Mouse (Mus musculus): Measurements from ENCODE around the gene Uxs1. TPM values are rescaled to one million over a fixed set of nuclear protein-coding genes. Genes with fewer than 3 reads are reported as not detected.

Gene Uxs1
- polyA plus RNA-seq, 1 experiment from 2014 or later: 11.1 TPM

DNA sequence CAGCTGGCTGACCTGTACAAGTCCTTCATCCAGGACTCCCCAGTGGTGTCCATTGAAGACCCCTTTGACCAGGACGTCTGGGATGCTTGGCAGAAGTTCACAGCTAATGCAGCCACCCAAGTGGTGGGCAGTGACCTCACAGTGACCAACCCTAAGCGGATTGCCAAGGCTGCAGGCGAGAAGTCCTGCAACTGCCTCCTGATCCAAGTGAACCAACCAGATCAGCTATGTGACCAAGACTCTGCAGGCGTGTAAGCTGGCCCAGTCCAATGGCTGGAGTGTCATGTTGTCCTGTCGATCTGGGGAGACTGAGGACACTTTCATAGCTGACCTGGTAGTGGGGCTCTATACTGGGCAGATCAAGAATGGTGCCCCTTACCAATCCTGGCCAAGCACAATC, 40.9 kb downstream of the Uxs1 start:
- no peak overlapping the region for H3K4me3 ChIP-seq
- H3K9me3 ChIP-seq (replicated peaks): no peaks in the 10 kb centered on the region
- peaks cover 38% of the 10 kb centered on the region for H3K36me3 ChIP-seq
- H3K4me2 ChIP-seq: no peak overlapping the region
- H3K27me3 ChIP-seq (replicated peaks): no peaks in the 10 kb centered on the region
- H3K4me1 ChIP-seq: no peaks in the 10 kb centered on the region
- no peak for ATAC-seq
- WGBS (ENCODE audit: insufficient replicate concordance): 72% methylated on average over 5 of the region's 5 CpGs
- no peak overlapping the region for H3K9ac ChIP-seq
- H3K27ac ChIP-seq: no peak overlapping the region

DNA sequence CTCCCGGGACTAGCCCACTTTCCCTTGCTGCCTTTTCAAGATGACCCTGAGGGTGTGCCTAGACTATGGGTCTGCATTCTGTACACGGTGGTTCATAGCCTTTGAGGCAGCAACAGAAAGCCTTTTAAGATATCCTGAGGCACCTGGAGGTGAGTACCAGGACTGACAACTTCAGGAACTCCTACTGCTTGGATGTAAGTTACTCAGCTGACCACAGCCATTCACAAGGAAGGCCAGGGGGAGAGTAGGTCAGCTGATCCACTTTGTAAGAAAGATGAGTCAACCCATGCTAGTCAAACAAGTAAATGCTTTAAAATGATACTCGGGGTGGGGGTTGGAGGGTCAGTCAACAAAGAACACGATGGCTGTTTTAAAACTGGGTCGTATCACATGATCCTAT, 42.3 kb downstream of the Uxs1 start:
- Histone ChIP-seq H3K36me3 (peaks cover 30% of the 10 kb centered on the region), H3K4me2 (no peak overlapping the region), H3K27me3 (replicated peaks) (no peaks in the 10 kb centered on the region), H3K27ac (no peak overlapping the region), H3K4me1 (no peaks in the 10 kb centered on the region), H3K9me3 (replicated peaks) (no peaks in the 10 kb centered on the region), H3K4me3 (no peak overlapping the region), H3K9ac (no peak overlapping the region)
- 83% methylated on average over 5 of the region's 5 CpGs for whole genome bisulfite sequencing (ENCODE audit: insufficient replicate concordance)
- no peak for ATAC-seq

DNA sequence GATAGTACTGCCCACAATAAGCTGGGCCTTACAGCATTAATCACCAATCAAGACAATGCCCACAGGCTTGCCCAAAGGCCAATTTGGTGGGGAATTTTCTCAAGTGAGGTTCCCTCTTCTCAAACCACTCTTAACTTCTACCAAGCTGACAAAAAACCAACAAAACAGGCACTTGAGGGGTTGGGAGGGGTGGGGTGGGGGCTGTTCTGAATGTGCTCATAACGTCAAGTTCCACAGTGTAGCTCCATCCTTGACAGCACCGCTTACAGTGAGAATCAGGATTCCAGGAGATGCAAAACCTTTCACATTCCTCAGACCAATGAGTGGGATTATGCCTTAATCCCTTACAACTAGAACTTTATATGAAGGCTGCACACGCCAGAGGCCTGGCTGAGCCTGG, 44.4 kb downstream of the Uxs1 start:
- Histone ChIP-seq H3K9ac (no peak overlapping the region), H3K4me1 (no peaks in the 10 kb centered on the region), H3K4me2 (no peak overlapping the region), H3K27ac (no peak overlapping the region), H3K36me3 (peaks cover 37% of the 10 kb centered on the region), H3K4me3 (no peak overlapping the region), H3K27me3 (replicated peaks) (no peaks in the 10 kb centered on the region), H3K9me3 (replicated peaks) (no peaks in the 10 kb centered on the region)
- 82% methylated on average over 3 of the region's 3 CpGs for WGBS (ENCODE audit: insufficient replicate concordance)
- no peak for ATAC-seq

DNA sequence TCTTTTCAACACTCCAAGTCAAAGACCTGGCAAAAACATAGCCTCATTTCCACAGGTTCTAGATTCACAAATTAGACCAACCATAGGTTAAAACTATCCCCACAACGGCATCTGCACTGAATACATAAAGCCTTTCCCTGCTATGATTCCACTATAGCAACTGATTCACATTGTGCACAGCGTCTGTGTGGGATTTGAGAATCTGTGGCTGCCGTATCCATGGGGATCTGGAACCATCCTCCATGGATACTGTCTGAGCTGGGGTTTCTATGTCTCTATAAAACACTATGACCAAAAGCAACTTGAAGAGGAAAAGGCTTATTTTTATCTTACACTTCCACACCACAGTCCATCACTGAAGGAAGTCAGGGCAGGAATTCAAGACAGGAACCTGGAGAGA, 44.9 kb downstream of the Uxs1 start:
- no peaks in the 10 kb centered on the region for H3K4me1 ChIP-seq
- H3K4me2 ChIP-seq: no peak overlapping the region
- peaks cover 37% of the 10 kb centered on the region for H3K36me3 ChIP-seq
- H3K4me3 ChIP-seq: no peak overlapping the region
- no peak overlapping the region for H3K9ac ChIP-seq
- no peaks in the 10 kb centered on the region for H3K27me3 ChIP-seq (replicated peaks)
- no peak for ATAC-seq
- H3K9me3 ChIP-seq (replicated peaks): no peaks in the 10 kb centered on the region
- WGBS (ENCODE audit: insufficient replicate concordance): 80% methylated on average over 3 of the region's 3 CpGs
- H3K27ac ChIP-seq: no peak overlapping the region

DNA sequence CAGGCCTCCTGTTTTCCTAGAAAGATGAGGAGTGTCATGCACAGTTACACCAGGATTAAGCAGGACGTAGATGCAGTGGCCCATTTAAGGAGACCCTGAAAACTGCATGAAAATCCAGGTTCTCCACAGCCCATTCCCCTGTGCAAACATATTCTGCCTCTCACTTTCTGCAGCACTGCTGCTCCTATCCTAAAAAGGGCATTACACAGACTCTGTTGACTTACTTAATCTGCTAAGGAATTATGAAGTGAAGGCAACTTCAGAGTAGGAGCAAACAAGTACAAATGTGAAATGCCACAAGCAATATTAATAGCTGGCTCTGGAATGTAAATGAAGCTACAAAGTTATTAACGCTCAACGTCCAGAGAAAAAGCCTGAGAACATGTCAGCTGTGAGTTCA, 45.9 kb downstream of the Uxs1 start:
- Histone ChIP-seq H3K9ac (no peak overlapping the region), H3K27me3 (replicated peaks) (no peaks in the 10 kb centered on the region), H3K4me1 (no peaks in the 10 kb centered on the region), H3K9me3 (replicated peaks) (no peaks in the 10 kb centered on the region), H3K36me3 (peaks cover 36% of the 10 kb centered on the region), H3K4me3 (no peak overlapping the region), H3K4me2 (no peak overlapping the region), H3K27ac (no peak overlapping the region)
- 86% methylated on average over 3 of the region's 3 CpGs for WGBS (ENCODE audit: insufficient replicate concordance)
- no peak for ATAC-seq

DNA sequence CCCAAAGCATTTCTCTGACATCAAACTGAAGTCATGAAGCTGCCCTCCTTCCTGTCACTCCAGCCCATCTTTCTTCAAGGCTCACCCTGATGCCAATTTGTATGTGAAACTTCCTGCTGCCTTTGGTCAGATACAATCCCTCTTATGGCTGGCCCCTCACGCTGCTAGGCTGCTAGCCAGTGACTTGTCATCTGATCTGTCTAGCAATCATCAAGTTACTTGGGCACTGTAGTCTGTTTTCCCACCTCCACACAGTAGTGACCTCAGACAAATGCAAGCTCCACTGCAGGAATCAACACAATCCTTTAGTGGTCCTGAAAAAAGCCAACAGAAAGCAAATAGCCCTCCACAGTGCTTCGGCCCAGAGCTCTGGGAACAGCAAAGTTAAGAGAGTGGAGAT, 46.4 kb downstream of the Uxs1 start:
- Histone ChIP-seq H3K4me1 (no peaks in the 10 kb centered on the region), H3K27ac (no peak overlapping the region), H3K4me2 (no peak overlapping the region), H3K9ac (no peak overlapping the region), H3K36me3 (peaks cover 36% of the 10 kb centered on the region), H3K4me3 (no peak overlapping the region), H3K27me3 (replicated peaks) (no peaks in the 10 kb centered on the region), H3K9me3 (replicated peaks) (no peaks in the 10 kb centered on the region)
- no peak for ATAC-seq
- WGBS (ENCODE audit: insufficient replicate concordance): 72% methylated on average over 2 of the region's 2 CpGs

DNA sequence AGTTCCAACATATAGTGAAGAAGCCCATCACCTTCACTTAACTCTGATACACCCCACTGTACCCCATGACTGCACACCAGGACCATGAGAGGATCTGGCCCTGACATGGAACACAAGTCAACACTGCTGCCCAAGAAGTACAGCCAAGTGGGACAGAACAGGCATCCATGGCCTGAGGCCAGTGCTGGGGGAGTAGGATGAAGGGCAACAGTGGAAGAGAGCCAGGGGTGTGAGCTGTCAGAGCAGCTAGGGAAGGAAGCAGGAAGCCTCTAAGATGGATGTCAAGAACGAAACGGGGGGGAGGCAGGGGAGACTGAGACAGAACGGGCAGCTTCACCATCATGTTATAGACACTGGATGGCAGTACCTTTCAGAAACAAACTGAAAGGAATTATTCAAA, 51.5 kb downstream of the Uxs1 start:
- Histone ChIP-seq H3K27ac (no peak overlapping the region), H3K9me3 (replicated peaks) (no peaks in the 10 kb centered on the region), H3K36me3 (peaks cover 67% of the 10 kb centered on the region), H3K9ac (no peak overlapping the region), H3K4me2 (no peak overlapping the region), H3K4me1 (no peaks in the 10 kb centered on the region), H3K27me3 (replicated peaks) (no peaks in the 10 kb centered on the region), H3K4me3 (no peak overlapping the region)
- 87% methylated on average over 3 of the region's 3 CpGs for WGBS (ENCODE audit: insufficient replicate concordance)
- no peak for ATAC-seq

DNA sequence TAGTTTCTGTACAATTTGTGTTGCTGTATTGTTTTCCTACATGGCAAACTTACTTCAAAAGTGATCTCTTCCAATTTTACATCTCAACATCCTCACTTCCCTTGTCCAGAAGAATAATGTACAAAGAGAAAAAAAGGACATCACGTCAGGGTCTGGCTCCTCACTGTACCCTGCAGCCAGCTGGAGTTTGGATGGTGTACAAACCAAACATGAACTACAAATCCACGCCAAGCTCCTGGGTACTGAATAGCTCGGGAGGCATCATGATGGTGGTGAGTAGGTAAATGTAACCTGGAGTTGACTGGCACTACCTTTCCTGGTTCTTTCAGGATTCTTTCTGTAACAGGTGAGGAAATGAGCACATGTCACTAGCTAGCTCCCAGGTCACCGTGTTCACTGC, 53.5 kb downstream of the Uxs1 start:
- no peak overlapping the region for H3K4me2 ChIP-seq
- ATAC-seq: no peak
- H3K27ac ChIP-seq: no peak overlapping the region
- no peaks in the 10 kb centered on the region for H3K4me1 ChIP-seq
- peaks cover 76% of the 10 kb centered on the region for H3K36me3 ChIP-seq
- H3K9ac ChIP-seq: no peak overlapping the region
- H3K27me3 ChIP-seq (replicated peaks): no peaks in the 10 kb centered on the region
- H3K9me3 ChIP-seq (replicated peaks): no peaks in the 10 kb centered on the region
- WGBS (ENCODE audit: insufficient replicate concordance): 81% methylated on average over 4 of the region's 4 CpGs
- no peak overlapping the region for H3K4me3 ChIP-seq

DNA sequence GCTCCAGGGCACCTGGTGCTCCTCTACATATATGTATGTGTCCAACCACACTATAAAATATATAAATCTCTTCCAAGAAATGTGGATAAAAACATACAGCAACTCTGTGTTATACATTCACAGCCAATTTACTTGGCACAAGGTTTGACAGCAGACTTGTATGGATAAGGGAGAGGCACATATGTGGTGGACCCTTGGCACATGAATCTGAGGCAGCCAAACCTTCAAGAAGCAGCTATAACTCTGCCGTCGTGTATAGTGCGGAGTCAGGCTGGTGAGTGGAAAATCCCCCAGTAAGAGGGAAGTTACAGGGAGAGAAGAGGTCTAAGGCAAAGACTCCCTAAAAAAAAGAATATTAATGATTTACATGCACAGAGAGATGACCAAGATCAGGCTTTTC, 54.9 kb downstream of the Uxs1 start:
- Histone ChIP-seq H3K4me3 (no peak overlapping the region), H3K36me3 (peaks cover 76% of the 10 kb centered on the region), H3K9me3 (replicated peaks) (no peaks in the 10 kb centered on the region), H3K27ac (no peak overlapping the region), H3K9ac (no peak overlapping the region), H3K4me2 (no peak overlapping the region), H3K4me1 (no peaks in the 10 kb centered on the region), H3K27me3 (replicated peaks) (no peaks in the 10 kb centered on the region)
- 88% methylated on average over 3 of the region's 3 CpGs for WGBS (ENCODE audit: insufficient replicate concordance)
- no peak for ATAC-seq

DNA sequence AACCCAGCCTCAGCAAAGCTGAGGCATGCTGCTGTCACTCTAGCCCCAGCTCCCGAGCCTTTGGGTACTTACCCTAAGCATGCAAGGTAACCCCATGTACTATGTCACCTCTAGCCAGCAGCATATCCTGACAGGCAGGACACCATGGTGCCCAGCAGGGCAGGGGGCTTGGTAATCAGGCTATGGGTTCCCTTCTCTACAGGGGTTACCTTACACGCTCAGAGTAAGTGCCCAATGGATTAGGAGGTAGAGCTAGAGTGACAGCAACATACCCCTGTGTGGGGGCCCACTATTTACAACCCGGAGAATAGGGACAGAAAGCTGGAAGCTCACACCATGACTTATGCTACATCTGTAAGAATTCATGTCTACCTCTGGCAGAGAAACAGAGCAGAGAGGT, 57.6 kb downstream of the Uxs1 start:
- H3K9ac ChIP-seq: no peak overlapping the region
- H3K27me3 ChIP-seq (replicated peaks): no peaks in the 10 kb centered on the region
- WGBS (ENCODE audit: insufficient replicate concordance): 80% methylated on average over 3 of the region's 3 CpGs
- H3K27ac ChIP-seq: no peak overlapping the region
- H3K4me2 ChIP-seq: no peak overlapping the region
- H3K36me3 ChIP-seq: peaks cover 73% of the 10 kb centered on the region
- no peak overlapping the region for H3K4me3 ChIP-seq
- no peaks in the 10 kb centered on the region for H3K4me1 ChIP-seq
- no peak for ATAC-seq
- no peaks in the 10 kb centered on the region for H3K9me3 ChIP-seq (replicated peaks)

DNA sequence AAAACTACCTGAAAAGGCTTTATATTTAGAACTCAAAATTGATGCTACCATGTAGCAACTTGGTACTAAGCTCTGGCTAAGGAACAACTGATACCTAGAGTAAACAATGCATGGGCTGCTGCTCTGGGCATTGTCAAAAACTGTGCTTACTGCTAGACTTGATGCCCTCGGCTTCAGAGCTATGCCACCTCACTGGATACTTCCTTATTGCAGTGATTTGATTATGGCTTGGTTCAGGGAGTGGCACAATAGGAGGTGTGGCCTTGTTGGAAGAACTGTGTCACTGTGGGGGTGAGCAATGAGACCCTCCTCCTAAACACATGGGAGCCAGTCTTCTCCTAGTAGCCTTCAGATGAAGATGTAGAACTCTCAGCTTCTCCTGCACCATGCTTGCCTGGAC, 58.3 kb downstream of the Uxs1 start:
- Histone ChIP-seq H3K4me2 (no peak overlapping the region), H3K9me3 (replicated peaks) (no peaks in the 10 kb centered on the region), H3K36me3 (peaks cover 74% of the 10 kb centered on the region), H3K9ac (no peak overlapping the region), H3K27me3 (replicated peaks) (no peaks in the 10 kb centered on the region), H3K4me1 (no peaks in the 10 kb centered on the region), H3K4me3 (no peak overlapping the region), H3K27ac (no peak overlapping the region)
- no peak for ATAC-seq
- WGBS (ENCODE audit: insufficient replicate concordance): 53% methylated on average over 1 of the region's 1 CpGs

DNA sequence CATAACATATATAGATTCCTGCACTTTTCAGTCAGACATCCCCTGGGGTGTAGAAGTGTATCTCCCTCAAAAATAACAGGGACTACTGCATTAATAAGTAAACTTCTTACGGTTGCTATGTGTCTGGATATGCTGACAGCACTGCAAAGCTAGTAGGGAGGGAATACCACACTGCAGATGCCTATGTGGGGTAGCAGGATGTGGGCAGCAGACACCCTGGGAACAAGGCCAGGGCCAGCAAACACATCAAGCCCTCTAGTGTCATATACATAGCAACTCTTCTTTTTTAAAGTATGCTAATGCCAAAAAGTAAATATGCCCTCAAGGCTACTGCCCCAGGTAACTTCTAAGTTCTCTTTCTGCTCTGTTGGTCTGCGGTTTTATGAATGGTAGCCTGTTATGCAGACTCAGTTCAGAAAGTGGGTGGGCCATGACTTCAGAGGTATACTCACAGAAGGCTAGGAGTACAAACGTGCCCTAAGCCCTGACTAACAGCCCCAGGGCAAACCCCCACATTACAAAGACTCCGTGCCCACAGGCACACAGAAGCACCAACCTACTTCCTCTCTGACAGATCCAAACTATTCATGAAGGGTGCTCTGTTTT, 59.1 kb downstream of the Uxs1 start:
- no peaks in the 10 kb centered on the region for H3K4me1 ChIP-seq
- no peak overlapping the region for H3K9ac ChIP-seq
- H3K9me3 ChIP-seq (replicated peaks): no peaks in the 10 kb centered on the region
- H3K4me3 ChIP-seq: no peak overlapping the region
- H3K36me3 ChIP-seq: peaks cover 74% of the 10 kb centered on the region
- H3K4me2 ChIP-seq: no peak overlapping the region
- no peak for ATAC-seq
- no peak overlapping the region for H3K27ac ChIP-seq
- H3K27me3 ChIP-seq (replicated peaks): no peaks in the 10 kb centered on the region
- WGBS (ENCODE audit: insufficient replicate concordance): 75% methylated on average over 4 of the region's 4 CpGs

DNA sequence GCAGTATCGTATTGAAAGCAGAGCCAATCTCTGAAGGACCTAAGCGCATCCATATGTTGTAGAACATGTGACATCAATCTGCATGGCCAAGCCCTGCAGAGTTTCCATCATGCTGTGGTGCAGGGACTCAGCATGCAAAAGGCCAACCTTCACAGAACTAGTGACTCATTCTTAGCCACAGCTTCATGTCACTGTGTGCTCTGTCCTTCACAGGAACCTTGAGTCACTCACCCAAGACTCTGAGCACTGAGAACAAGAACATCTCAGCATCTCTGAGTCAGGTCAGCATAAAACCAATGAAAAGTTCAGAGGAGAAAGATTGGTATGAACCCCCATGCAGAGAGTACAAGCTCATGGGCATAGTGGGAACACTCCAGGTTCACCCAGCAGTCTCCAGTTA, 61.3 kb downstream of the Uxs1 start:
- 97% methylated on average over 2 of the region's 2 CpGs for WGBS (ENCODE audit: insufficient replicate concordance)
- Histone ChIP-seq H3K36me3 (peaks cover 74% of the 10 kb centered on the region), H3K4me2 (no peak overlapping the region), H3K27ac (no peak overlapping the region), H3K27me3 (replicated peaks) (no peaks in the 10 kb centered on the region), H3K4me1 (no peaks in the 10 kb centered on the region), H3K4me3 (no peak overlapping the region), H3K9ac (no peak overlapping the region), H3K9me3 (replicated peaks) (no peaks in the 10 kb centered on the region)
- no peak for ATAC-seq

All from liver, embryonic 12.5 days (tissue).